Comparison of ENCODE assay signal across 9 mouse cellular contexts in genomic region chr7:79279376-79280029, GRCm38 (mm10). TPM values are rescaled to one million over a fixed set of nuclear protein-coding genes. Genes with fewer than 3 reads are reported as not detected.
DNase-seq lines count a peak whose midpoint lies in the region; ATAC-seq lines count a peak whose summit lies in the region.
"Had no signal": no experiment of that assay in that cellular context is flagged by ENCODE, and none has a peak within 500 bp of the region (broad histone marks: within the 10 kb centered on the region; RNA-seq: fewer than 3 reads in every experiment).

No protein-coding gene starts in this region.

- H3K27me3 ChIP-seq in forebrain, embryonic 15.5 days, result no peaks in the 10 kb centered on the region
- H3K27me3 ChIP-seq in limb, embryonic 11.5 days (ENCODE audit: control insufficient read depth, insufficient read depth, low read length), result no peaks in the 10 kb centered on the region
- H3K27me3 ChIP-seq: embryonic facial prominence, embryonic 12.5 days had no signal

- H3K36me3 ChIP-seq in forebrain, embryonic 15.5 days, result no peaks in the 10 kb centered on the region
- no peaks in the 10 kb centered on the region for H3K36me3 ChIP-seq in limb, embryonic 11.5 days (ENCODE audit: control insufficient read depth, insufficient read depth, low read length)
- H3K36me3 ChIP-seq: embryonic facial prominence, embryonic 12.5 days had no signal

- no peak overlapping the region for H3K4me2 ChIP-seq in forebrain, embryonic 15.5 days (replicated peaks)
- H3K4me2 ChIP-seq in limb, embryonic 11.5 days (ENCODE audit: low read depth, severe bottlenecking), result no peak overlapping the region
- H3K4me2 ChIP-seq: embryonic facial prominence, embryonic 12.5 days had no signal

- H3K4me1 ChIP-seq in forebrain, embryonic 15.5 days, result peaks cover 64% of the 10 kb centered on the region
- peaks cover 16% of the 10 kb centered on the region for H3K4me1 ChIP-seq in limb, embryonic 11.5 days (ENCODE audit: control insufficient read depth, insufficient read depth, low read length)

- no peak for ATAC-seq in forebrain, embryonic 15.5 days (replicated peaks)
- no peak for ATAC-seq in limb, embryonic 11.5 days (ENCODE audit: insufficient number of reproducible peaks, low FRiP score, low TSS enrichment, low read depth)
- peak; percentile 55; the same call in 1 of the 2 replicates for ATAC-seq in neutrophil, adult 5-6 weeks (ENCODE audit: extremely low read depth, insufficient number of reproducible peaks, low FRiP score, poor library complexity, severe bottlenecking)

- no peak overlapping the region for H3K4me3 ChIP-seq in forebrain, embryonic 15.5 days
- H3K4me3 ChIP-seq in limb, embryonic 11.5 days (ENCODE audit: low read depth, low read length), result no peak overlapping the region
- H3K4me3 ChIP-seq: embryonic facial prominence, embryonic 12.5 days had no signal

- no peaks in the 10 kb centered on the region for H3K9me3 ChIP-seq in forebrain, embryonic 15.5 days
- H3K9me3 ChIP-seq in limb, embryonic 11.5 days (ENCODE audit: control insufficient read depth, low read length), result no peaks in the 10 kb centered on the region
- H3K9me3 ChIP-seq: embryonic facial prominence, embryonic 12.5 days had no signal

- 73% methylated on average over 10 of the region's 10 CpGs for WGBS in forebrain, embryonic 15.5 days
- WGBS in limb, embryonic 11.5 days, result 75% methylated on average over 10 of the region's 10 CpGs

- peak; percentile 5 for DNase-seq in ovary, postnatal 36 days (ENCODE audit: low spot score)
- DNase-seq in ovary, postnatal 10 days (ENCODE audit: low spot score), result no peak
- no peak for DNase-seq in limb, embryonic 11.5 days (ENCODE audit: low spot score)
- no peak for DNase-seq in embryo, embryonic 10.5 days (ENCODE audit: low spot score)
- DNase-seq in layer of hippocampus, adult 9-10 months (ENCODE audit: low spot score), result no peak
- DNase-seq in thymus, postnatal 25 days, result no peak

- no peak overlapping the region for H3K9ac ChIP-seq in forebrain, embryonic 15.5 days (replicated peaks)
- H3K9ac ChIP-seq in limb, embryonic 11.5 days (ENCODE audit: low read length), result peak overlapping the region; percentile 27; the same call in 1 of the 2 replicates
- H3K9ac ChIP-seq: embryonic facial prominence, embryonic 12.5 days had no signal

- H3K27ac ChIP-seq in forebrain, embryonic 15.5 days (replicated peaks), result peak overlapping the region; percentile 14; the same call in 1 of the 2 replicates
- H3K27ac ChIP-seq in limb, embryonic 11.5 days (replicated peaks; ENCODE audit: low read depth, low read length), result no peak overlapping the region
- H3K27ac ChIP-seq: embryonic facial prominence, embryonic 12.5 days had no signal

RNA-seq across cellular contexts. Expression of gene Abhd2, which starts 6.5 kb away (rescaled TPM):
- polyA plus RNA-seq in forebrain, embryonic 15.5 days (2015; fragmentation: Nextera tagmentation; extraction: Ambion mirVana), result 23.1 and 24.0 TPM in 2 replicates
- polyA plus RNA-seq in limb, embryonic 11.5 days (2014; fragmentation: Nextera tagmentation; extraction: Ambion mirVana), result 8.8 and 9.8 TPM in 2 replicates
- total RNA-seq in neutrophil, adult 5-6 weeks (2017), result 52.1 and 55.7 TPM in 2 replicates
